Mouse (Mus musculus) liver, adult (tissue): ENCODE data around the gene Lrg1.

Experiments used
- GATA4 ChIP-seq: IDR thresholded peaks from 2 replicates; pipeline ENCODE4 v1.6.1; 2014; ENCODE audit warnings: mild to moderate bottlenecking, low read length; ENCODE audit not compliant: insufficient replicate concordance

Lrg1 gene

DNA sequence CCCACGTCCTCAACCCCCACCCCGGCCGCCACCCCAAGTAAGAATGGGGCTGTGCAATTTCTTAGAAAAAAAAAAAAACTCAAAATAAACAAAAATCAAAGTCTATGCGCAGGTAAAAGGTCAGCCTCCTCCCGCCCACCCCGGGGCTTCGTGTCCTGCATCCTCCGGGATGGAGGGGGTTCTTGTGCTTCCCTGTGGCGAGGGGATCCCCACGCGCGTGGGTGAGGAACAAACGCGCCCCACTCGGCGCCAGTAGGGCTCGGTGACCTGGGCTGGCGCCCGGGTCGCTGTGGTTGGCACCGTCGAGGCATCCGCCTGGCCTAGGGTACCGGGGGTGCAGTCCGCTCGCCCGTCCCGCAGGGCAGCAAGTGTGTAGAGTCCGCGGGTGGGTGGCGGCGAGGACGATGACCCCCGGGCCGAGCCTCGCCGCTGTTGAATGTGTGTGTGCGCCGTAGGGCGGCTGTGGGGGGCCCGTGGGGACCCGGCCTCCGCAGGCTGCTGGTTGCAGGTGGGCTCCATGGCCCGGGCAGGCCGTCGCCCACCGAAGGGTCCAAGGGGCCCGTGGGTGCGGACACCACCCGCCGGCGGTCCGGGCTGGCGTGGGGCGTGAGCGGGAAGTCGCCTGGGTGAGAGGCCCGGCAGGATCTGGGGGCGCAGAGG, 2.0 kb upstream of the Lrg1 start:
- TF ChIP-seq GATA4 = no peak

- TF ChIP-seq GATA4 = no peak
Measured at GRCm38 (mm10) chr17:56123161-56123560, 1.4 kb upstream of the Lrg1 start.

DNA sequence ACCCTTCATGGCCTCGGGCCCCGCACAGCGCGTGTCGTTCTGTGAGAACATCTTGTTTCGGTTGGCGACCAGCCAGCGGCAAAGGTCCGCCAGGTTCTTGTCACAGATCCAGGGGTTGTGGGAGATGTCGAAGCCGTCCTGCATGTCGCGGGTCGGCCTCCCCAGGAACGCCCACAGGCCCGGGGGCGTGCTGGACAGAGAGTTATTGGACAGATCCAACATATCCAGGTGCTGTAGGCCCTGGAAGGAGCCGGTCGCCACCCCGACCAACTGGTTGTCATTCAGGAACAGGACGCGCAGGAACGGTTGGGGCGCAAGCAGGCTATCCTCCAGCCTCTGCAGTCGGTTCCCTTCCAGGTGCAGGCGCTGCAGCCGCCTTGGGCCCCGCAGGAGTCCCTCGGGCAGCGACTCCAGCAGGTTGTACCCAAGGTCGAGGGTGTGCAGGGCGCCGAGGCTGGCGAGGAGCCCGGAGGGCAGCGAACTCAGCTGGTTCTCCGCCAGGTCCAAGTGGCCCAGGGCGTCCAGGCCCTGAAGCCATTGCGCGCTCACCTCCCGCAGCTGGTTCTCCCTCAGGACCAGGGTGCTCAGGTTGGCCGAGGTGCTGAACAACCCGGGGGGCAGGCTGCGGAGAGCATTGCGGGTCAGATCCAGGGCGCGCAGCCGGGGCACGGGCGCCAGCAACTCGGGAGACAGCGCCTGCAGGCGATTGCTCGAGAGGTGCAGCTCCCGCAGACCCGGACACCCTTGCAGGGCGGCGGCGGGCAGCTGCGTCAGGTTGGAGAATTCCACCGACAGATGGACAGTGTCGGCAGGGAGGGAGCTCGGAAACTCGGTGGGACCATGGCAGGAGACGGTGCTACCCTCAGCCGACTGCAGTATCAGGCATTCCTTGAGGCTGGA, 1.6 kb downstream of the Lrg1 start:
- no peak for TF ChIP-seq GATA4

- TF ChIP-seq GATA4 = no peak
Measured at GRCm38 (mm10) chr17:56119431-56119830, 2.4 kb downstream of the Lrg1 start.

GRCm38 (mm10) chr17:56117251-56117710, 4.5 kb downstream of the Lrg1 start, which contains the start of gene Plin5:
Plin5 (minus strand) TSS chr17:56117596.
- TF ChIP-seq GATA4 = no peak

- TF ChIP-seq GATA4 = no peak
Measured at GRCm38 (mm10) chr17:56116193-56116592, 5.6 kb downstream of the Lrg1 start.

- no peak for TF ChIP-seq GATA4
Measured at GRCm38 (mm10) chr17:56112743-56113142, 9.1 kb downstream of the Lrg1 start.

DNA sequence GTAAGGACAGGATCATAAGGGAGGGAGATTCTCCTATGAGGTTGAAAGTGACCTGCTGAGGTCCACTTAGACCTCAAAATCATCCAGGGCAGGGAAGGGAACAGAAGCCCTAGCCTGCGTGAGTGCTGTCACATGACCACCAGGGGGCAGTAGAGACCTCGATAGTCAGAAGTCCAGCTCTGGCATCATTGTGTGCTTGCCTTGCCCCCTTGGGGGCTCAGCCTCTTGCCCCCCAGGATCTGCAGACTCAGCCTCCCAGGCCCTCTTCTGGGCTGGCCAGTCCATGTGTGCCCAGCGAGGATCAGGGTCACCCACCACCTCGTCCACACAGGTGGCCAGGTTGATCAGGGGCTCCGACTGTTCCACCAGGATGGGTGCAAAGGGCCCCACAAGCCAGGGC, 9.9 kb downstream of the Lrg1 start:
- no peak for TF ChIP-seq GATA4

DNA sequence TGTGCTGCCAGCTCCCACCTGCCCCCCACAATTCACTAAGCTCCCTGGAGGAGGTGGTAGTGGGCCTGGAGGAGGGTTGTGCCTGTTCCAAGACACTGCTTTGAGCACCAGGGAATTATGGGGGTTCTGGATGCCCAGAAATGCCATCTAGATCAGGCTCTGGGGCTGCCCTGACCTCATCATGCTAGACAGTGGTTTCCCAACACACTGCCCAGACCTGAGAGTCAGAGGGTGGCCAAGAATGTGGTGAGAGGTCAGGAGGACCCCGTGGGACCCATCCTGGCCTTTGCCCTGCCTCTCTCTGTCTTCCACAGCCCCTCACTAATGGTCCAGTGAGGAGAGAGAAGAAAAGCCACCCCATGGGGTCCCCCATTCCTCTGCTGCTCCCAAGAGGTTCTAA, 10.8 kb downstream of the Lrg1 start:
- no peak for TF ChIP-seq GATA4

DNA sequence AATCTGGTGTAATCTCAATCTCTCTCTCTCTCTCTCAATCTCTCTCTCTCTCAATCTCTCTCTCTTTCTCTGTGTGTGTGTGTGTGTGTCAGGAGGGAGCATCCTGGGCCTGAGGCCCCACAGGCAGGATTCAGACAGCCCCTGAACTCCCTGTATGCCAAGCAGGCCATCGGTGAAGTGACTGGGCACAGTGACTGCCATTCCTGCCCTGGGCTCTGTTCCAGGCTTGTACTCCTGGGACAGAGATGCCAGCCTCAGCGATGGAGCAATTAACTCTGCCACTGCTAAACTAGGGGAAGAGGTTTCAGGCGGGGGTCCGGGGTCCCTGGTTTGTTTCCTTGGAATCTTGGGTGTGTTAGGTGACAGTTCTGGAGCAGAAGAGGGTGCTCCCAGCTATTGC, 11.2 kb downstream of the Lrg1 start:
- no peak for TF ChIP-seq GATA4

- TF ChIP-seq GATA4 = no peak
Measured at GRCm38 (mm10) chr17:56109219-56110051, 12.4 kb downstream of the Lrg1 start, which contains the start of gene Plin4. Plin4 (minus strand) TSS chr17:56109803.

- TF ChIP-seq GATA4 = no peak
Measured at GRCm38 (mm10) chr17:56108334-56109044, 13.3 kb downstream of the Lrg1 start.

DNA sequence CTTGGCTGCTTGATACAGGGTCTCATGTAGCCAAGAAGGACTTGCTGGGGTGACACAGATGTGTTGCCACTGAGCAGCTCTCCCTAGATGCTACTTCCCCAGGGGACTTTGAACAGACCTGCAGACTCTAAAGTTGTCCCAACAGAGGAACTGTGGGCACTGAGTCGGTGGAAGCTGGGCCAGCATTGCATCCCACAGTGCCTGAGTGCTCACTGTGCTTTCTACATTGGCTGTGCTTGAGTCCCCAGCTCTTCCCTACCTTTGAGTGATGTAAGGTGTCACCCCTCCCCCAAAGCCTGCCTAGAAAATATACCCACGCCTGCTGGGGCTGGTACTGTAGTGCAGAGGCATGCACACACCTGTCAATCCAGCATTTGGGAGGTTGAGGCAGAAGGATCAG, 14.1 kb downstream of the Lrg1 start:
- TF ChIP-seq GATA4 = no peak

- TF ChIP-seq GATA4 = no peak
Measured at GRCm38 (mm10) chr17:56106981-56107380, 14.8 kb downstream of the Lrg1 start.
